Mouse (Mus musculus): Measurements from ENCODE around the gene Dnajb6. TPM values are rescaled to one million over a fixed set of nuclear protein-coding genes. Genes with fewer than 3 reads are reported as not detected.

Gene Dnajb6
- 185 TPM for polyA plus RNA-seq (2014; fragmentation: Illumina TruSeq; extraction: RNeasy Lipid Tissue Mini Kit (QIAGEN cat#74804); ENCODE audit: low read depth, low replicate concordance)

DNA sequence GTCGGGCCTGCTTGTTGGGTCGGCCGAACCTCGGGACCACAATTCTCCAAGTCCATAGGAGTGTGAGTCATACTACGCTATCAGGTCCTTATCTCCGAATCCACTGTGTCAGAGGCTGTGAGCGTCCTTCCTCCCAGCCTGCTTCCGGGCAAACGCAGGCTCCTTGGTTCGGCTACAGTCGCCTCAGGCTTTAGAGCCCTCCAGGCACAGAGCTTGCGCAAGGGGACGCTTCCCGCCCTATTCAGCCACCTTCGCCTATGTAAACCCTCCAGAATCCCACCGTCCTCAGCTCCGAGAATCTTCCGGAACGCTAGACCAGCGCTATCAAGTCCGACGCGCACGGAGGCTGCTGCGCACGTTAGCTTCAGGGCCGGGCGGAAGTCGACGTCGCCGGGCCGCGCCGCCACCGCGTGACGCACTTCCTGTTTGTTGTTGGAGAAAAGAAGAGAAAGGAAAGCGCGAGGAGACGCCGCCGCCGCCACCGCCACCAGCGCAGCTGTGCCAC is at the start of gene Dnajb6, which contains the start of gene Gm5129:
Dnajb6 (plus strand) TSS at position 132 of the 505 bp plus-strand sequence.
Gm5129 (minus strand) TSS at position 380 of the 505 bp plus-strand sequence.

Other genes with a start within 250 kb of the Dnajb6 start
- gene Ube3c, start 166.4 kb upstream of the Dnajb6 start, polyA plus RNA-seq (2014; fragmentation: Illumina TruSeq; extraction: RNeasy Lipid Tissue Mini Kit (QIAGEN cat#74804); ENCODE audit: low read depth, low replicate concordance) = 23.6 TPM
- not detected for gene Gm5129, start 248 bp downstream of the Dnajb6 start, polyA plus RNA-seq (2014; fragmentation: Illumina TruSeq; extraction: RNeasy Lipid Tissue Mini Kit (QIAGEN cat#74804); ENCODE audit: low read depth, low replicate concordance)

All from liver, adult 10 weeks (tissue).